Mouse (Mus musculus) G1E (cell line): ENCODE results near the gene 4930519G04Rik.

Source experiments
- CTCF ChIP-seq: IDR thresholded peaks from 2 replicates; pipeline ENCODE4 v1.5.1; 2012; ENCODE audit warnings: low read depth, low read length, inconsistent platforms, mixed read lengths
- TAL1 ChIP-seq: conservative IDR thresholded peaks from 2 replicates; pipeline ENCODE4 v1.6.1; 2012; ENCODE audit warnings: low read depth, low read length, inconsistent platforms, mixed read lengths

GRCm38 (mm10) chr5:114859253-114859652 lies 5.8 kb downstream of the 4930519G04Rik start:
- no peak for TF ChIP-seq TAL1
- TF ChIP-seq CTCF: peak; percentile 52; the same call in 1 of the 2 replicates
